Mouse (Mus musculus): ENCODE measurements around the gene Tspyl1. TPM values are rescaled to one million over a fixed set of nuclear protein-coding genes. Genes with fewer than 3 reads are reported as not detected.

The Tspyl1 gene
- polyA plus RNA-seq (2015; fragmentation: Nextera tagmentation; extraction: Ambion mirVana), result 73.3 and 79.6 TPM in 2 replicates

- ATAC-seq (peak; percentile 98), DNase-seq (ENCODE audit: low spot score) (peak; percentile 98)
- Histone ChIP-seq H3K9me3 (ENCODE audit: low read length) (no peaks in the 10 kb centered on the region), H3K27me3 (replicated peaks; ENCODE audit: insufficient read depth, low read length) (no peaks in the 10 kb centered on the region), H3K9ac (replicated peaks; ENCODE audit: low read depth) (peak within 1 kb of the TSS; percentile 96), H3K27ac (ENCODE audit: low read length) (peak within 1 kb of the TSS; percentile 90), H3K4me1 (ENCODE audit: insufficient read depth, low read depth, low read length) (peaks cover 10% of the 10 kb centered on the region; the same call in 1 of the 2 replicates), H3K4me3 (ENCODE audit: low read depth, low read length) (peak within 1 kb of the TSS; percentile 99), H3K4me2 (replicated peaks; ENCODE audit: low read depth, low read length) (peak within 1 kb of the TSS; percentile 69), H3K36me3 (ENCODE audit: insufficient read depth, low read length) (no peaks in the 10 kb centered on the region)
- TF ChIP-seq EP300 (IDR thresholded peaks at IDR 0.05), result peak; percentile 92
- no peak for TF ChIP-seq CTCF (IDR thresholded peaks at IDR 0.05)
- under 1% methylated on average over 38 of the region's 38 CpGs for WGBS
Observed at GRCm38 (mm10) chr10:34281962-34282388, at the start of gene Tspyl1. Gene Tspyl1, plus strand, starts transcription at chr10:34282190.

GRCm38 (mm10) chr10:34233418-34233817, 48.6 kb upstream of the Tspyl1 start:
- H3K36me3 ChIP-seq (ENCODE audit: insufficient read depth, low read length), result no peaks in the 10 kb centered on the region
- H3K4me3 ChIP-seq (ENCODE audit: low read depth, low read length), result no peak overlapping the region
- no peak overlapping the region for H3K4me2 ChIP-seq (replicated peaks; ENCODE audit: low read depth, low read length)
- no peak overlapping the region for H3K9ac ChIP-seq (replicated peaks; ENCODE audit: low read depth)
- no peaks in the 10 kb centered on the region for H3K4me1 ChIP-seq (ENCODE audit: insufficient read depth, low read depth, low read length)
- no peaks in the 10 kb centered on the region for H3K9me3 ChIP-seq (ENCODE audit: low read length)
- no peak overlapping the region for H3K27ac ChIP-seq (ENCODE audit: low read length)
- DNase-seq (ENCODE audit: low spot score) (no peak), ATAC-seq (no peak)
- TF ChIP-seq EP300 (IDR thresholded peaks at IDR 0.05) (no peak), CTCF (IDR thresholded peaks at IDR 0.05) (no peak)
- 56% methylated on average over 1 of the region's 1 CpGs for WGBS
- H3K27me3 ChIP-seq (replicated peaks; ENCODE audit: insufficient read depth, low read length), result no peaks in the 10 kb centered on the region

GRCm38 (mm10) chr10:34233931-34234745, 47.9 kb upstream of the Tspyl1 start:
- Histone ChIP-seq H3K27ac (ENCODE audit: low read length) (no peak overlapping the region), H3K9ac (replicated peaks; ENCODE audit: low read depth) (no peak overlapping the region), H3K36me3 (ENCODE audit: insufficient read depth, low read length) (no peaks in the 10 kb centered on the region), H3K4me3 (ENCODE audit: low read depth, low read length) (no peak overlapping the region), H3K27me3 (replicated peaks; ENCODE audit: insufficient read depth, low read length) (no peaks in the 10 kb centered on the region), H3K4me2 (replicated peaks; ENCODE audit: low read depth, low read length) (no peak overlapping the region), H3K9me3 (ENCODE audit: low read length) (no peaks in the 10 kb centered on the region), H3K4me1 (ENCODE audit: insufficient read depth, low read depth, low read length) (no peaks in the 10 kb centered on the region)
- TF ChIP-seq CTCF (IDR thresholded peaks at IDR 0.05) (peak; percentile 53), EP300 (IDR thresholded peaks at IDR 0.05) (no peak)
- ATAC-seq, result no peak
- no peak for DNase-seq (ENCODE audit: low spot score)
- 37% methylated on average over 2 of the region's 2 CpGs for WGBS

- peak; percentile 23 for DNase-seq (ENCODE audit: low spot score)
- Histone ChIP-seq H3K36me3 (ENCODE audit: insufficient read depth, low read length) (no peaks in the 10 kb centered on the region), H3K27ac (ENCODE audit: low read length) (no peak overlapping the region), H3K4me3 (ENCODE audit: low read depth, low read length) (no peak overlapping the region), H3K27me3 (replicated peaks; ENCODE audit: insufficient read depth, low read length) (no peaks in the 10 kb centered on the region), H3K9ac (replicated peaks; ENCODE audit: low read depth) (no peak overlapping the region), H3K4me1 (ENCODE audit: insufficient read depth, low read depth, low read length) (no peaks in the 10 kb centered on the region), H3K9me3 (ENCODE audit: low read length) (no peaks in the 10 kb centered on the region), H3K4me2 (replicated peaks; ENCODE audit: low read depth, low read length) (no peak overlapping the region)
- no peak for TF ChIP-seq EP300 (IDR thresholded peaks at IDR 0.05)
- TF ChIP-seq CTCF (IDR thresholded peaks at IDR 0.05), result no peak
- 25% methylated on average over 3 of the region's 3 CpGs for WGBS
- no peak for ATAC-seq
Observed at GRCm38 (mm10) chr10:34235384-34235783, 46.6 kb upstream of the Tspyl1 start.

GRCm38 (mm10) chr10:34236569-34236968, 45.4 kb upstream of the Tspyl1 start:
- TF ChIP-seq EP300 (IDR thresholded peaks at IDR 0.05) (peak; percentile 36; the same call in 1 of the 2 replicates), CTCF (IDR thresholded peaks at IDR 0.05) (no peak)
- H3K4me3 ChIP-seq (ENCODE audit: low read depth, low read length), result no peak overlapping the region
- H3K27ac ChIP-seq (ENCODE audit: low read length), result no peak overlapping the region
- no peaks in the 10 kb centered on the region for H3K4me1 ChIP-seq (ENCODE audit: insufficient read depth, low read depth, low read length)
- H3K36me3 ChIP-seq (ENCODE audit: insufficient read depth, low read length), result no peaks in the 10 kb centered on the region
- H3K9me3 ChIP-seq (ENCODE audit: low read length), result no peaks in the 10 kb centered on the region
- H3K27me3 ChIP-seq (replicated peaks; ENCODE audit: insufficient read depth, low read length), result no peaks in the 10 kb centered on the region
- peak; percentile 68 for DNase-seq (ENCODE audit: low spot score)
- WGBS, result 57% methylated on average over 5 of the region's 5 CpGs
- no peak overlapping the region for H3K4me2 ChIP-seq (replicated peaks; ENCODE audit: low read depth, low read length)
- no peak overlapping the region for H3K9ac ChIP-seq (replicated peaks; ENCODE audit: low read depth)
- peak; percentile 55 for ATAC-seq

GRCm38 (mm10) chr10:34238536-34238935, 43.5 kb upstream of the Tspyl1 start:
- no peaks in the 10 kb centered on the region for H3K27me3 ChIP-seq (replicated peaks; ENCODE audit: insufficient read depth, low read length)
- no peaks in the 10 kb centered on the region for H3K36me3 ChIP-seq (ENCODE audit: insufficient read depth, low read length)
- no peak for DNase-seq (ENCODE audit: low spot score)
- no peak overlapping the region for H3K27ac ChIP-seq (ENCODE audit: low read length)
- H3K9me3 ChIP-seq (ENCODE audit: low read length), result no peaks in the 10 kb centered on the region
- H3K9ac ChIP-seq (replicated peaks; ENCODE audit: low read depth), result no peak overlapping the region
- TF ChIP-seq EP300 (IDR thresholded peaks at IDR 0.05), result no peak
- no peak for TF ChIP-seq CTCF (IDR thresholded peaks at IDR 0.05)
- WGBS, result 63% methylated on average over 4 of the region's 4 CpGs
- no peaks in the 10 kb centered on the region for H3K4me1 ChIP-seq (ENCODE audit: insufficient read depth, low read depth, low read length)
- no peak for ATAC-seq
- H3K4me2 ChIP-seq (replicated peaks; ENCODE audit: low read depth, low read length), result no peak overlapping the region
- no peak overlapping the region for H3K4me3 ChIP-seq (ENCODE audit: low read depth, low read length)

Measured in lung, postnatal 0 days (tissue).